Mouse (Mus musculus): ENCODE results near the gene Pkp1. TPM values are rescaled to one million over a fixed set of nuclear protein-coding genes. Genes with fewer than 3 reads are reported as not detected.

Pkp1 gene
- total and polyA plus RNA-seq, 3 experiments = not detected

- Histone ChIP-seq H3K9me3 (replicated peaks; ENCODE audit: insufficient read depth, low read length) (no peaks in the 10 kb centered on the region), H3K27me3 (ENCODE audit: control insufficient read depth in 1 of 2, insufficient read depth in 2 of 2, low read length in 2 of 2) (peaks cover 0 to 4% of the 10 kb centered on the region in 2 experiments; a peak in 2 of 4 replicates), H3K4me1 (ENCODE audit: control insufficient read depth in 1 of 2, insufficient read depth in 2 of 2, low read length in 2 of 2) (no peaks in the 10 kb centered on the region), H3K79me2 (ENCODE audit: control insufficient read depth, insufficient read depth, low read length, poor library complexity) (no peaks in the 10 kb centered on the region), H3K9ac (ENCODE audit: control insufficient read depth, low read depth, low read length, poor library complexity, severe bottlenecking) (no peak overlapping the region), H3K27ac (ENCODE audit: control insufficient read depth, low read depth, low read length) (no peak overlapping the region), H3K36me3 (ENCODE audit: control insufficient read depth in 1 of 2, insufficient read depth in 2 of 2, low read length in 2 of 2) (no peaks in the 10 kb centered on the region; a peak in 1 of 4 replicates), H3K4me3 (ENCODE audit: control insufficient read depth in 1 of 2, insufficient read depth in 1 of 2, low read depth in 2 of 2, low read length in 2 of 2) (no peak overlapping the region)
- no peak for DNase-seq (ENCODE audit: low read depth, low spot score)
- TF ChIP-seq MAX (IDR thresholded peaks at IDR 0.05; ENCODE audit: low read length) = no peak
- TF ChIP-seq MEF2A (IDR thresholded peaks at IDR 0.05; ENCODE audit: extremely low read depth, insufficient replicate concordance, low read depth, low read length, poor library complexity, severe bottlenecking) = no peak
- TF ChIP-seq TCF12 (IDR thresholded peaks at IDR 0.05; ENCODE audit: low read depth, low read length) = no peak
- no peak for TF ChIP-seq BHLHE40 (IDR thresholded peaks at IDR 0.05; ENCODE audit: borderline replicate concordance, low read depth, low read length)
- TF ChIP-seq MYC (IDR thresholded peaks at IDR 0.05; ENCODE audit: low read depth, low read length) = no peak
- TF ChIP-seq USF2 (IDR thresholded peaks at IDR 0.05; ENCODE audit: borderline replicate concordance in 1 of 2, insufficient read depth in 1 of 2, low read depth in 1 of 2, low read length in 2 of 2) = no peak
- TF ChIP-seq KAT2A (conservative IDR thresholded peaks at IDR 0.05; ENCODE audit: low read depth, low read length) = no peak
- TF ChIP-seq ZNF384 (IDR thresholded peaks at IDR 0.05; ENCODE audit: low read depth, low read length) = no peak
- no peak for TF ChIP-seq MAZ (IDR thresholded peaks at IDR 0.05; ENCODE audit: low read depth, low read length)
- no peak for TF ChIP-seq HCFC1 (IDR thresholded peaks at IDR 0.05; ENCODE audit: low read depth, low read length)
- no peak for TF ChIP-seq EP300 (IDR thresholded peaks at IDR 0.05; ENCODE audit: low read depth in 1 of 2, low read length in 2 of 2)
- TF ChIP-seq UBTF (IDR thresholded peaks at IDR 0.05; ENCODE audit: borderline replicate concordance, insufficient read depth, low read depth, low read length) = no peak
- TF ChIP-seq CHD1 (IDR thresholded peaks at IDR 0.05; ENCODE audit: low read depth, low read length) = no peak
- TF ChIP-seq JUND (IDR thresholded peaks at IDR 0.05; ENCODE audit: low read depth, low read length) = no peak
- no peak for TF ChIP-seq USF1 (IDR thresholded peaks at IDR 0.05; ENCODE audit: low read depth, low read length)
- no peak for TF ChIP-seq CHD2 (IDR thresholded peaks at IDR 0.05; ENCODE audit: low read length)
- TF ChIP-seq ZMIZ1 (IDR thresholded peaks at IDR 0.05; ENCODE audit: low read depth, low read length) = no peak
- TF ChIP-seq RAD21 (IDR thresholded peaks at IDR 0.05; ENCODE audit: low read depth, low read length) = no peak
- TF ChIP-seq POLR2A (IDR thresholded peaks at IDR 0.05; ENCODE audit: control insufficient read depth in 1 of 2, insufficient read depth in 1 of 2, low read depth in 1 of 2, low read length in 2 of 2, poor library complexity in 1 of 2) = no peak
- TF ChIP-seq MYB (IDR thresholded peaks at IDR 0.05; ENCODE audit: low read depth, low read length) = no peak
These were observed 78.2 kb downstream of the Pkp1 start for GRCm38 (mm10) chr1:135840675-135841395.
